Mouse (Mus musculus) hindbrain, embryonic 12.5 days (tissue): ENCODE measurements at regions not wholly inside any gene's neighbourhood (a gene's known extent, or its start where the extent isn't known, plus 50 kb on each side); places are given as distances from the start of the nearest gene placed in this dataset.

Experiments
- ATAC-seq: fragments of 200-750 bp; cut with Nextera tagmentation; 2 replicates; pipeline ENCODE4 v1.8.0; 2017; ENCODE audit warnings: moderate TSS enrichment; ENCODE audit not compliant: low FRiP score
- H3K27ac ChIP-seq: fragments of 300-500 bp; sonication (generic); 2 replicates; pipeline ENCODE4 v1.5.1; 2016; ENCODE audit warnings: mild to moderate bottlenecking
- H3K27me3 ChIP-seq: fragments of 300-500 bp; sonication (generic); 2 replicates; pipeline ENCODE4 v1.6.1; 2016; ENCODE audit warnings: mild to moderate bottlenecking
- H3K36me3 ChIP-seq: fragments of 300-500 bp; sonication (generic); 2 replicates; pipeline ENCODE4 v1.6.1; 2016; ENCODE audit warnings: mild to moderate bottlenecking
- H3K4me1 ChIP-seq: fragments of 300-500 bp; sonication (generic); 2 replicates; pipeline ENCODE4 v1.6.1; 2016
- H3K4me2 ChIP-seq: fragments of 300-500 bp; sonication (generic); replicated peaks from 2 replicates; pipeline ENCODE4 v1.6.1; 2016; ENCODE audit warnings: mild to moderate bottlenecking
- H3K4me3 ChIP-seq: fragments of 300-500 bp; sonication (generic); 2 replicates; pipeline ENCODE4 v1.5.1; 2016; ENCODE audit warnings: mild to moderate bottlenecking
- H3K9ac ChIP-seq: fragments of 300-500 bp; sonication (generic); 2 replicates; pipeline ENCODE4 v1.6.1; 2016; ENCODE audit warnings: mild to moderate bottlenecking, moderate library complexity
- H3K9me3 ChIP-seq: fragments of 300-500 bp; sonication (generic); replicated peaks from 2 replicates; pipeline ENCODE4 v1.6.1; 2016; ENCODE audit warnings: mild to moderate bottlenecking
- WGBS: fragments of 180-500 bp; shearing (Covaris S2); methylation state at CpG from one replicate; pipeline ENCODE4 v1.1.7; 2016; 5-methylcytosine and 5-hydroxymethylcytosine counted together

- Histone ChIP-seq H3K27ac (no peak overlapping the region), H3K4me2 (no peak overlapping the region), H3K27me3 (no peaks in the 10 kb centered on the region), H3K9me3 (no peaks in the 10 kb centered on the region), H3K36me3 (no peaks in the 10 kb centered on the region), H3K4me1 (no peaks in the 10 kb centered on the region), H3K4me3 (no peak overlapping the region), H3K9ac (no peak overlapping the region)
- WGBS: 79% methylated on average over 5 of the region's 5 CpGs
- ATAC-seq: no peak
Observed at GRCm38 (mm10) chr6:127207308-127207707, 55.3 kb upstream of the Ccnd2 start.

- Histone ChIP-seq H3K4me3 (no peak overlapping the region), H3K9ac (no peak overlapping the region), H3K27me3 (0 out of 2 replicates have a peak, but pooled peaks cover 6% of the 10 kb centered on the region), H3K4me2 (no peak overlapping the region), H3K9me3 (no peaks in the 10 kb centered on the region), H3K36me3 (no peaks in the 10 kb centered on the region), H3K27ac (no peak overlapping the region), H3K4me1 (no peaks in the 10 kb centered on the region)
- ATAC-seq: no peak
- WGBS: 90% methylated on average over 3 of the region's 3 CpGs
Observed at GRCm38 (mm10) chr6:127213355-127213754, 61.4 kb upstream of the Ccnd2 start.

GRCm38 (mm10) chr6:127215915-127216314, 63.9 kb upstream of the Ccnd2 start:
- 0 out of 2 replicates have a peak, but pooled peaks cover 6% of the 10 kb centered on the region for H3K27me3 ChIP-seq
- no peak overlapping the region for H3K9ac ChIP-seq
- 73% methylated on average over 4 of the region's 4 CpGs for WGBS
- no peaks in the 10 kb centered on the region for H3K9me3 ChIP-seq
- ATAC-seq: no peak
- no peak overlapping the region for H3K4me3 ChIP-seq
- H3K4me2 ChIP-seq: no peak overlapping the region
- no peaks in the 10 kb centered on the region for H3K4me1 ChIP-seq
- H3K27ac ChIP-seq: no peak overlapping the region
- H3K36me3 ChIP-seq: no peaks in the 10 kb centered on the region

GRCm38 (mm10) chr6:127218634-127219445, 66.8 kb upstream of the Ccnd2 start:
- H3K27me3 ChIP-seq: 0 out of 2 replicates have a peak, but pooled peaks cover 6% of the 10 kb centered on the region
- 77% methylated on average over 17 of the region's 17 CpGs for WGBS
- H3K9me3 ChIP-seq: no peaks in the 10 kb centered on the region
- H3K36me3 ChIP-seq: no peaks in the 10 kb centered on the region
- no peaks in the 10 kb centered on the region for H3K4me1 ChIP-seq
- no peak overlapping the region for H3K4me2 ChIP-seq
- H3K27ac ChIP-seq: no peak overlapping the region
- H3K4me3 ChIP-seq: no peak overlapping the region
- ATAC-seq: no peak
- H3K9ac ChIP-seq: no peak overlapping the region

- no peaks in the 10 kb centered on the region for H3K4me1 ChIP-seq
- ATAC-seq: no peak
- H3K36me3 ChIP-seq: no peaks in the 10 kb centered on the region
- H3K9ac ChIP-seq: no peak overlapping the region
- no peak overlapping the region for H3K4me2 ChIP-seq
- H3K27me3 ChIP-seq: 0 out of 2 replicates have a peak, but pooled peaks cover 6% of the 10 kb centered on the region
- H3K27ac ChIP-seq: no peak overlapping the region
- no peak overlapping the region for H3K4me3 ChIP-seq
- 86% methylated on average over 7 of the region's 7 CpGs for WGBS
- H3K9me3 ChIP-seq: no peaks in the 10 kb centered on the region
Observed at GRCm38 (mm10) chr6:127219446-127219802, 67.4 kb upstream of the Ccnd2 start.

- WGBS: 80% methylated on average over 5 of the region's 5 CpGs
- Histone ChIP-seq H3K4me3 (no peak overlapping the region), H3K4me2 (no peak overlapping the region), H3K27ac (no peak overlapping the region), H3K9ac (no peak overlapping the region), H3K27me3 (no peaks in the 10 kb centered on the region), H3K36me3 (no peaks in the 10 kb centered on the region), H3K9me3 (no peaks in the 10 kb centered on the region), H3K4me1 (no peaks in the 10 kb centered on the region)
- ATAC-seq: no peak
Observed at GRCm38 (mm10) chr6:127226242-127226983, 74.4 kb upstream of the Ccnd2 start.

GRCm38 (mm10) chr6:127236510-127237109, 84.6 kb upstream of the Ccnd2 start:
- Histone ChIP-seq H3K4me3 (no peak overlapping the region), H3K27me3 (no peaks in the 10 kb centered on the region; the same call in 1 of the 2 replicates), H3K9ac (no peak overlapping the region), H3K36me3 (no peaks in the 10 kb centered on the region), H3K27ac (no peak overlapping the region), H3K4me2 (no peak overlapping the region), H3K4me1 (no peaks in the 10 kb centered on the region; the same call in 1 of the 2 replicates), H3K9me3 (no peaks in the 10 kb centered on the region)
- WGBS: 69% methylated on average over 4 of the region's 4 CpGs
- no peak for ATAC-seq

GRCm38 (mm10) chr6:127237168-127237567, 85.2 kb upstream of the Ccnd2 start:
- WGBS: 83% methylated on average over 12 of the region's 12 CpGs
- Histone ChIP-seq H3K27ac (no peak overlapping the region), H3K4me1 (no peaks in the 10 kb centered on the region; the same call in 1 of the 2 replicates), H3K36me3 (no peaks in the 10 kb centered on the region), H3K9me3 (no peaks in the 10 kb centered on the region), H3K4me3 (no peak overlapping the region), H3K9ac (no peak overlapping the region), H3K27me3 (no peaks in the 10 kb centered on the region; the same call in 1 of the 2 replicates), H3K4me2 (no peak overlapping the region)
- ATAC-seq: no peak

GRCm38 (mm10) chr6:127239529-127240471, 87.8 kb upstream of the Ccnd2 start:
- WGBS: 73% methylated on average over 12 of the region's 12 CpGs

GRCm38 (mm10) chr6:127240472-127241375, 88.7 kb upstream of the Ccnd2 start:
- no peak overlapping the region for H3K4me3 ChIP-seq
- no peak overlapping the region for H3K9ac ChIP-seq
- no peak overlapping the region for H3K4me2 ChIP-seq
- H3K4me1 ChIP-seq: no peaks in the 10 kb centered on the region; the same call in 1 of the 2 replicates
- H3K27me3 ChIP-seq: no peaks in the 10 kb centered on the region; the same call in 1 of the 2 replicates
- no peak for ATAC-seq
- WGBS: 88% methylated on average over 19 of the region's 19 CpGs
- no peaks in the 10 kb centered on the region for H3K36me3 ChIP-seq
- no peaks in the 10 kb centered on the region for H3K9me3 ChIP-seq
- no peak overlapping the region for H3K27ac ChIP-seq

More at GRCm38 (mm10) chr6:127239529-127240471, 87.8 kb upstream of the Ccnd2 start:
- Histone ChIP-seq H3K9ac (no peak overlapping the region), H3K4me3 (no peak overlapping the region), H3K4me1 (no peaks in the 10 kb centered on the region; the same call in 1 of the 2 replicates), H3K36me3 (no peaks in the 10 kb centered on the region), H3K4me2 (no peak overlapping the region), H3K9me3 (no peaks in the 10 kb centered on the region), H3K27ac (no peak overlapping the region), H3K27me3 (no peaks in the 10 kb centered on the region; the same call in 1 of the 2 replicates)
- ATAC-seq: no peak
